Mouse (Mus musculus) left cerebral cortex, adult 8-10 months (tissue): ENCODE results near the gene Gm17655. TPM values are rescaled to one million over a fixed set of nuclear protein-coding genes. Genes with fewer than 3 reads are reported as not detected.
A peak's percentile ranks its signal among the peaks of the same experiment; 100 is the strongest.
"Not testable (repeated sequence)": the region's sequence is repeated elsewhere in the genome, so short reads cannot be mapped to it uniquely, and the experiment has no call there.

ENCODE experiments used
- DNase-seq, 2 experiments: peaks; one replicate each; pipeline ENCODE4 v3.0.0; 2022; ENCODE audit warnings: low spot score in 2 of 2
- total RNA-seq, 4 experiments: library from RNA; stranded (reverse); gene quantifications; 2 replicates each; pipeline ENCODE4 v1.2.4; 2022

Gm17655 gene
- total RNA-seq, 4 experiments from 2014 or later = 13.0 to 14.4 (median 13.9) TPM

GRCm38 (mm10) chr5:110091546-110091945, 19.2 kb upstream of the Gm17655 start:
- no peak for DNase-seq

- no peak for DNase-seq
These were observed 14.0 kb upstream of the Gm17655 start for GRCm38 (mm10) chr5:110086161-110086866.

DNA sequence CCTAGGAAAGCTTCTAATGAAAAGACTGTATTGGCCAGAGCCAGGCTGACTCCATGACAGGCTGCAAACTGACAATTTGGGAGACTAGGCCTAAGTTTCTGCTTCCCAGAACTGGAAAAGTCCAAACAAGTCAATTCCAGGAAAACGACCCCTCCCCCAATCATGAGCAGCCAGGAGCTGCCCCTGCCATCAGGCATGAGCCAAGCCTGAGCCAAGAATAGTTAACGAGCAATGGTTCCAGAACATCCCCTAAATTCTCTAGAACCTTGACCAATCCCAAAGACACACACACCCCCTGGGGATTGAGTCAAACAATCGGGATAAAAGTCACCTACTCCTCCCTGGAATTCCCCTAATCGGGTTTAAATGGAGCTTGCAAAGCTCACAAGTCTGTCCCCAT, 10.6 kb upstream of the Gm17655 start:
- DNase-seq = no peak

DNA sequence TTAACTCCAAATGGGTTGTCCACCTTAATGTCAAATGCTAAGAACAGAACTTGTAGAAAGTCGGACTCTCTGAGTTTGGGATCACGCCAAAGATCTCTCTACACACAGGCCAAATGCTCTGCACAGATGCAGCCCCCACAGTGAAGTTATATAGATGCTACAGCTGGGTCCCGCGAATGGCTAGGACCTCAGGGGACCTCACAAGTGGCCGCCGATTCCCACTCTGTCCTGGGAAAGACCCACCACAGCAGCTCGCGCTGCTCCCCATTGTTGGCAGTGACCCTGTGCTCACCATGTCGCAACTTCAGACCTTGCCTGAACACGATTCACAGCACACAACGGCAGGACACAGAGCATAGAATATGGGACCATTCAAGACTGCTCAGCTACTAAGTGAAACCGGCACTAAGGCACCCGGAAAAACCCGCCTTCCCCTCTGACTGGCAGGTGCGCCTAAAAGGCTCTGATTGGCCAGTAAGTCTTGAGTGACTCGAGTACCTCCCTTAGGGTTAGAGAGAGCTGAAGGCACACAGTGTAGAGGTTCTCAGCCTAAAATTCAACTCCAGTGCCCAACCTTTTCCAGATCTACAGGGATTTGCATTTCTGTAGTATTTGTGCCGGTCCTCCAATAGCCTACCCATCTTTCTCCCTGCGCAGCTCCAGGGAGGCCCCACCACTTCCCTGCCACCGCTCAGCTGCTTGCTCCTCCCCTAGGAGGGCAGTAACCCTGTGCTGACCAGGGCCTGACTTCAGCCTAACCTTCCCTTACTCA, 14.5 kb downstream of the Gm17655 start:
- DNase-seq = peak; percentile 70 to 79

DNA sequence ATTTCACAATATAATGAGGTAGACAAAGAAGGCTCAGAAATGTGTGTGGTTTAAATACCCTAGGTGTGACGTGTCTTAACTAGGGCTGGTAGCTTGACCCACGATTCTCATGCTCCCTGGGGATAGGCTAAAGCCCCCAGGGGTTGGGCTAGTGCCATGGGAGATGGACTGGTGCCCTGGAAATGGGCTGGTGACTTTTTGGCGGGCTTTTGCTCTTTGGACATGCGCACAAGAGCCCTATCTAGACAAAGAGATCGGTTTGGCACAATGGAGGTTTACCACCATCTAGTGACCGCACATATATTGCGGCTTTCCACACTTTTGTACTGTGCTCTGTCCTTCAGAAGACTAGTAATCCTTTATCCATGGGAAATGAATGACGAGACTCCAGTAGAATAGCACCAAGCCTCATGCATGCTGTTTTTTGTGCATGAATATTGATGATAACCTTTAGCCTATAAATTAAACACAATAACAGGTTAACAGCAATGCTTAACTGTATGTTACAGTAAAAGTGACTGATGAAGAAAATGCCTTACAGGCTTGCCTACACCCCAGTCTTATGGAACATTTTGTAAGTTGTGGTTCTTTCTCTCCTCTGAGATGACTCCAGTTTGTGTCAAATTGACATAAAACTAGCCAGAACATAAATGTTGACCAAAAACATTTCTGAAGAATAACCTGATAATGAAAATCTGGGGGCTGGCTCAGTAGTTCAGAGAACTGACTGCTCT, 48.5 kb downstream of the Gm17655 start:
- DNase-seq = peak in 1 of 2 experiments; percentile 26

GRCm38 (mm10) chr5:110023273-110023672, 49.0 kb downstream of the Gm17655 start:
- no peak for DNase-seq

GRCm38 (mm10) chr5:110015775-110016174, 56.5 kb downstream of the Gm17655 start:
- DNase-seq = not testable (repeated sequence)

Other genes with a start within 250 kb of the Gm17655 start
- gene Gm15446, start 149.1 kb downstream of the Gm17655 start, total RNA-seq = 10 to 100 TPM; 33.3 to 38.4 (median 35.7) TPM
- gene Zfp932, start 76.0 kb downstream of the Gm17655 start, total RNA-seq = 10 to 100 TPM; 44.6 to 51.9 (median 47.2) TPM
- gene Gm35315, start 21.9 kb upstream of the Gm17655 start, total RNA-seq = 1 to 10 TPM in 2 of 4 experiments, under 1 TPM in 2; 0.61 to 2.1 (median 1.2) TPM
- gene Plcxd1, start 27.5 kb upstream of the Gm17655 start, total RNA-seq = 10 to 100 TPM; 10.2 to 15.1 (median 14.1) TPM
- gene Gtpbp6, start 35.7 kb upstream of the Gm17655 start, total RNA-seq = 10 to 100 TPM; 67.3 to 88.7 (median 83.2) TPM
- 10 to 100 TPM; 15.0 to 19.2 (median 16.1) TPM for gene Zfp605, start 37.6 kb upstream of the Gm17655 start, total RNA-seq
- gene Chfr, start 63.3 kb upstream of the Gm17655 start, total RNA-seq = 10 to 100 TPM; 41.8 to 50.5 (median 45.1) TPM
- 10 to 100 TPM; 46.4 to 48.0 (median 46.5) TPM for gene Golga3, start 104.2 kb upstream of the Gm17655 start, total RNA-seq
- 10 to 100 TPM; 34.5 to 42.7 (median 37.8) TPM for gene Ankle2, start 158.5 kb upstream of the Gm17655 start, total RNA-seq
- gene Pgam5, start 197.4 kb upstream of the Gm17655 start, total RNA-seq = 10 to 100 TPM; 50.0 to 60.1 (median 52.8) TPM
- 10 to 100 TPM in 1 of 4 experiments, 1 to 10 TPM in 3; 6.8 to 10.8 (median 8.8) TPM for gene Pxmp2, start 213.7 kb upstream of the Gm17655 start, total RNA-seq
- 1 to 10 TPM; 1.4 to 2.4 (median 1.9) TPM for gene Pole, start 213.8 kb upstream of the Gm17655 start, total RNA-seq